Mouse (Mus musculus): ENCODE measurements at regions not wholly inside any gene's neighbourhood (a gene's known extent, or its start where the extent isn't known, plus 50 kb on each side); places are given as distances from the start of the nearest gene placed in this dataset.

DNA sequence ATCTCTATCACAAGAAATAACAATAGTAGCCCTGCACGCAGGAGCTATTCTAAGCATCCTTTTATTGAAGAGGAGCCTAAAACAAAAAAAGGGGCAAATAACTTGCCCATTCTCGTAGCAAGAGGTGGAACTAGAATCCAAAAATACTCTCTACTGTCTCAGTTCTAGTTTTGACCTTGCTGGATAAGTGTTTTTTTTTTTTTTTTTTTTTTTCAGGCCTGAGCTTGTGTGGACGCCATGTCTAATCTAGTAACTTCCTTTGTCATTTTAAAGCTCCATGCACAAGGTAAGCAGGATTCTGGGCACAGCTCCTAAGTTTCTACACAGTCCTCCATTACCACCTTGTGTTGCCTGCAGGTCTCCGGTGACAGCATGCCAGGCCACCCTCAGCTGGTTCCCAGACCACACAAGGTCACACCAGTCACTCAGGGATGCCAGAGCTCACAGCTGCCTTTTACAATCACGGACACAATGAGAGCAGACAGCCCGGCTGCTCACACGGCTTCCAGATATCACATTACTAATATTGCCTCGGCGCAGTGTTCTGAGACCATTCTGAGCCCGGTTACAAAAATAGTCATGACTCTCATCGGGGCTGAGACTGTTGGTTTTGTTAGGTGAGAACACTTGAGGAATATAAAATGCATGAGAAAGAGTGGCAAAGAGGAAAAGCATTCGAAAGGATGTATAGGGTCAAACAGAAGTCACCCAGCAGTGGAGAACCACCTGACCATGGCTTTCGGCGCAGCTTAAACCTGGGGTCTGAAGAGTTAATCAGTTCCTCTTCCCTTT, 124.7 kb upstream of the Tank start:
- DNase-seq (ENCODE audit: low spot score), result no peak

DNA sequence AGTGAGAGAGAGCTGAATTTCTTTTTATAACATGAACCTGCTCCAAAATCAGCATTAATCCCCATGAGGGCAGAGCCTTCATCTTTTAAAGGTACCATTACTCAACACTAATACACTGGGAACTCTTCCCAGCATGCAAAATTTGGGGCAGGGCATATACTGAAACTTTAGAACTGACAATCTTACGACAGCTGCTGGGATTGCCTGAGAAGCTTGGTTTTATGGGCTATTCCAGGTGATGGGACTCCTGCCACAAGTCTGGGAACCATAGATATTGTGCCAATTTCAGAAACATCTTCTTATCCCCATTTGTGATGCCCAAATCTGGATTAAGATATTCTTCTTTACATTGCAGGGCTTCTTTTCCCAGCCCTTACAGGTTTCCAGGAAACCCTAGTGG, 125.8 kb upstream of the Tank start:
- no peak for DNase-seq (ENCODE audit: low spot score)

DNA sequence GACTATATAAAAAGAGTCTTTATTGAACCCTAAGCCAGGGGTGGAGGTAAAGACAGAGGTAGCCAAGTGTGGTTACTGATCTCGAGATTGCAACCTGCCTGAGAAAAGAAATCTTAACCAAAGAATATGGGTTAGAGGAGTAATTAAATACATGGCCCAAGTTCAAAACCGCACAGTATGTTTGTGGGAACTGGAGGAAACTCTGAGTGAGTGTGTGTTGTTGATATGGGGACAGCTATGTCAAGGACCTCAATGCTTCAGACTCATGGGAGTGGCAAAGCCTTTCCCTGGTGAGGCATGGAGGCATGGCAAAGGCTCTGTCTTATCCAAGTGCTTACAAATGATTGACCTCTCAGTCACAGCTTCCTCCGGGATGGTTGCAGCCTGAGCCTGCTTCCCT, 127.7 kb upstream of the Tank start:
- DNase-seq (ENCODE audit: low spot score), result no peak

DNA sequence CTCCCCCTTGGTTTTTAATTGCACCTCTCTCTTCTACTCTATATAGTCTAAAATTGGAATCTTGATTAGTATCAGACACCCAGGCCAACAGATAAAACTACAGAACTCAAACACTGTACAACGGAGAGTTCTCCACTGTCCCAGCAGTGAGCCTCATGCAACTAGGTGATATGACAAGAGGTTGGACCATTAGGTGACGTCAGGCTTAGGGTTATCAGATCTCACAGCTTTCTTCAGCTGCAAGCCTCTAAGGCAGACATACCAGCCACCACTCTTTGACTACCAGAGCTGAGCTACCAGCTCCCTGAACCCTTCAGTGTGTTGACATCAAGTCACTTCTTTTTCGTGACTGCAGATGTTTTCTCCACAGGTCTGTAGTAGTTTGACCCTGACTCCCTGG, 141.8 kb upstream of the Tank start:
- DNase-seq (ENCODE audit: low spot score), result no peak

DNA sequence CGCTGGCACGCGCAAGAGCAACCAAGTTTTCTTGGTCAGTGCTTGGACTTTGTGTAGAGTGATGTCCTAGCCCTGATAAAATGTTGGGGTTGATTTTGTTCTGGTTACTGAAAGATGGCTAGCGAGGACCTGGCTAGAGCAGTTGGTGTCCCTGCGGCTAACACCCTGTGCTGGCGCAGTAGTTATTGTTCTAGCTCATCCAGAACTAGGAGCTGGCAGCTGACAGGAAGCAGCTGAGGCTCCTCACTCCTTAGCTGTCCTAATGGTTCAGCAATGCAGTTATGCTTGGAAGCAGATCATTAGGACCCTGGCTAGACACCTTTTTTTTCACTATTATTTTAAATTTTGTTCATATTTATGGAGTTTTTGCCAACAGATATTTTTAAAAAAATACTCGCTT, 170.5 kb upstream of the Tank start:
- no peak for DNase-seq (ENCODE audit: low spot score)

GRCm38 (mm10) chr2:61406104-61406751, 172.2 kb upstream of the Tank start:
- no peak for DNase-seq (ENCODE audit: low spot score)

DNA sequence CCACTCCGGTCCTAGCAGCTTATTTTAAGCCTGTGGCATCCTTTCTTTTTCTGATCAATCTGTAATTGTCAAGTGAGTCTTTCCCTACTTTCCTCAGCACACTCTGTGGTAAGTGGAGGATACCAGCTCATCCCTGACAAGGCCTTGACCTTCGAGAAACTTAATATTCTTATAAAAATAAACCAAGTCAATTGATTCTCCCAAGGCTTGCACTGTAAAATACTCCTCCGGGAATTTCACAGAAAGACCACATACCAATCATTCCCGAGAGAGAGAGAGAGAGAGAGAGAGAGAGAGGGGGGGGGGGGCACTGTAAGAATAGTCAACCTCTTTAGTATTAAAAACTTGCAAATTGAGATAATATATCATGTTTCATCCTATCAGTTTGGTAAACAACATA, 173.1 kb upstream of the Tank start:
- no peak for DNase-seq (ENCODE audit: low spot score)

- DNase-seq (ENCODE audit: low spot score), result no peak
These were observed 175.5 kb upstream of the Tank start for GRCm38 (mm10) chr2:61402588-61403487.

GRCm38 (mm10) chr2:61401636-61402587, 176.5 kb upstream of the Tank start:
- DNase-seq (ENCODE audit: low spot score), result peak; percentile 22

DNA sequence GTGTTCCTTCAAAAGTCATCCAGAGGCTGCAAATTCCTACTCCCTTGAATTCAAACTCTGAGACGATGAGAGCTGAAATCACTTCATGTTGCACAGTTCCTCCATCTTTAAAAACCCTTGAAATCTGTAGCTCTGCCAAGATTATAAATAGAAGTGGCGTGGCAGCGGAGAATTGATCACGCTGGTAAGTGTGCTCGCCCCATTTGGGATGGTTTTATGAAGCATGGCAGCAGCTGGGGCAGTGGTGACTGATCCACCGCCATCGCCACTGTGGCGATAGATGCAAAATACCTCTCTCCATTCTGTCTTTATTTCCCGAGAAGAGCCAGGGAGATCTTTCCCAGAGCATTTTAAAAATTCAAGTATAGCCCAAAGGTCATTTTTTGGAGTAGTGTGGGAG, 179.8 kb upstream of the Tank start:
- no peak for DNase-seq (ENCODE audit: low spot score)

DNA sequence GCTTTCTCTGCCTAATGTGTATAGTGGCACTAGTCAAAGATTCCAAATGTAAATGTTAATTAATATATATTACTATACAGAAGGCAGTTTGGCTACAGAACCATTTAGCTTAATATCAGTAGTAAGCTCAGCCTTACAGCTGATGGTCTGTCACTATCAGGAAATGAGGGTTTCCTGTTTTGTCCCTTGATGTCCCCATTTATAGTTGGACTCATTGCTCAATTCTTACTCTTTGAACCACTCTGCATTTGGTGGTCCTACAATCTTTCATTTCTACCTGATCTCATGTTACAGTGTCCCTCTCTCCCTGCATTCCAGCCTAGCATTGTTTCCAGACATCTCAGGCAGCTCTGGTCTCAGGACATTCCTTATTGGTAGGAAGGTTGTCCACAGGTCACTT, 188.8 kb upstream of the Tank start:
- DNase-seq (ENCODE audit: low spot score), result no peak

- no peak for DNase-seq (ENCODE audit: low spot score)
These were observed 189.2 kb upstream of the Tank start for GRCm38 (mm10) chr2:61389207-61389606.

- DNase-seq (ENCODE audit: low spot score), result no peak
These were observed 190.8 kb upstream of the Tank start for GRCm38 (mm10) chr2:61387561-61387960.

GRCm38 (mm10) chr2:61386966-61387365, 191.4 kb upstream of the Tank start:
- DNase-seq (ENCODE audit: low spot score), result no peak

DNA sequence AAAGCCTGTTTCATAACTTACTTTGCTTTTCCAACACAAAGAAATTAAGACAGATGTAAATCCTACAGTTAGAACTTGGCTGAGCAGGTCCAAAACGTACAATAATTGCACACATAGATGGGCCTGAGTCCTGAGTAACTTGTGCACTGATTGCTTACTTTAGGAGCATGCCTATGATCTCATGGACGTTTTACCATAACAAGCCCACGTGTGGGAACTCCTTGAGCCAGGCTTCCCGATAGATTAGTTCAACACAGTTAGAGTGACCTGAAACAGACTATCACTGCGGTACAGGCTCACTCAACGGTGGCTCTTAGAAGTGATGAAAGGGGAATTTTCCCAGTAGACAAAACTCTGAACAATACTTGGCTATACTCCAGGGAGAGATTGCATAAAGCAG, 193.9 kb upstream of the Tank start:
- DNase-seq (ENCODE audit: low spot score), result no peak

DNA sequence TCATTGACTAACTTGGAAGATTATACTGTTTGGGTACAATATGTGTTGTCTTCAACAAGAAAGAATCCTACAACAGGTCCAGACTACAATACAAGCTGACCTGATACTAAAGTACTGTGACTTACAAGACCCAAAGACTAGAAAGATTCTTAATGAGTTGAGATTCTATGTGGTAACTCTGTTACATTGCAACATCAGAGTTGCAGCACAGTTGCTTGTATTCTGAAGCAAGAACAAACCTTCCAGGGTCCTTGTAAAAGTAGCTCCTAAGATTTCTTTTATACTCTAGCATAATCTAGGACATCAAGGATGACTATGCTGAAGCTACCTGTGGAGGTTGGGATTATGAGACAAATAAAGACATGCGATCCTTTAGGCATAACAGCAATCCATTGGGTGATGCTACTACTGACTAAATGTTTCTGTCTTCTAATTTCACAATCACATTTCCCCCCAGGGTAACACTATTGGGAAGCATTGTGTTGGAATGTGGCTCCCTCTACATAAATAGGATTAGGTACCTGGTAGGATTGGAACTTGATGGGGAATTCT, 194.6 kb upstream of the Tank start:
- DNase-seq (ENCODE audit: low spot score), result no peak

GRCm38 (mm10) chr2:61379076-61379475, 199.3 kb upstream of the Tank start:
- no peak for DNase-seq (ENCODE audit: low spot score)

- DNase-seq (ENCODE audit: low spot score), result no peak
These were observed 200.1 kb upstream of the Tank start for GRCm38 (mm10) chr2:61378297-61378696.

DNA sequence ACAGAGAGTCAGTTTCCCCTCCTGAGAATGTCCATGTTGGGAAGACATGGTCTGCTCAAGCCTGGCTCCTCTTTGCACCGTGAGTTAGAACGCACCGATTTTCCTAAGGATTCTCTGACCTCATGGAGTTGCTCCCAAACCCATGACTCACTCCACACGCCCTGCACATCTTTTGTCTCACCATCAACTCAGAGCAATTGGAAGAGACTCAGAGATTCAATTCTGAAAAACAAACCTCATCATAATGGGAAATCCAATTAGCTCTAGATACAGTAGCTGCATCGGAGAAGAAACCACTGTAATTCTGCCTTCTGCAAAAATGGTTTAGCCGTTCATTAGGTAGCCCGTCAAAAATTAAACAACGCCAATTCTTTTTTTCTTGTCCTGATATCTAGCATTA, 200.6 kb upstream of the Tank start:
- no peak for DNase-seq (ENCODE audit: low spot score)

DNA sequence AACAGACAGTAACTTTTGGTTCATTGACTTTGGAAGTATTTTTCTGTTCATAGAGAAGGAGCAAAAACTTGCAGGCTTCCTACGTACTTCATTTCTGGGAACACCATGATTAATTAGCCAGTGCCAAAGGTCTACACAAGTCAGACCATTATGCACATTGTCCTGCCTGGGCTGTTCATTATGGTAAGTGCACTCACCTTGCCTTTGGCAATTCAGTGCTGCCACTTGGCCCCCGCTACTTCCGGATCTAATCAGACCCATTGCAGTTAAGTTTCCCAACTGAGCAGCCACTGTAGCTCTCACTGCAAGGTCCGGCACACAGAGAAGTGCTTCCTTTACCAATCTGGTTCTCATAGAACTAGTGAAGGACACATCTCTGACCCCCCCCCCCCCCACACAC, 215.8 kb upstream of the Tank start:
- DNase-seq (ENCODE audit: low spot score), result no peak

DNA sequence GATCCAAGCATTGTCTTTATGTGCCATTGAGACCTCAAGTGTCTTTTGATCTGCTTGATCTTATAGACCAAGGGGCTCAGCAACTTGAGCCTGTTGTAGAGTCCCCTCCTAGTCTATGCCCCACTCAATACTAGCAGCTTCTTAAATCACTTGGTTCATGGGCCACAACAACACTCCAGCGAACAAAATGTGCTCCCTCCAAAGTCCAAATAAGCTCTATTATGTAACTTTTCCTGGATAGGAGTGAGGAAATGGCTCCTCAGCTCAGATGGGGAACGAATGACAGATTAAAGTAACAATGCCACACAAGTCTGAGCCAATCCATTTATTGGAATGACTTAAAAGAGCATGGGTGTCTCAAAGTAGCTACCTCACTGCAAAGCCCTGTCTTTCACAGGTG, 217.0 kb upstream of the Tank start:
- DNase-seq (ENCODE audit: low spot score), result no peak
